Mouse (Mus musculus): ENCODE data around the gene Lca5l. TPM values are rescaled to one million over a fixed set of nuclear protein-coding genes. Genes with fewer than 3 reads are reported as not detected.
A peak's percentile ranks its signal among the peaks of the same experiment; 100 is the strongest.
"Not testable (repeated sequence)": the region's sequence is repeated elsewhere in the genome, so short reads cannot be mapped to it uniquely, and the experiment has no call there.

Lca5l gene
- total RNA-seq, 2 experiments from 2014 or later = 1.2 to 1.5 TPM

DNA sequence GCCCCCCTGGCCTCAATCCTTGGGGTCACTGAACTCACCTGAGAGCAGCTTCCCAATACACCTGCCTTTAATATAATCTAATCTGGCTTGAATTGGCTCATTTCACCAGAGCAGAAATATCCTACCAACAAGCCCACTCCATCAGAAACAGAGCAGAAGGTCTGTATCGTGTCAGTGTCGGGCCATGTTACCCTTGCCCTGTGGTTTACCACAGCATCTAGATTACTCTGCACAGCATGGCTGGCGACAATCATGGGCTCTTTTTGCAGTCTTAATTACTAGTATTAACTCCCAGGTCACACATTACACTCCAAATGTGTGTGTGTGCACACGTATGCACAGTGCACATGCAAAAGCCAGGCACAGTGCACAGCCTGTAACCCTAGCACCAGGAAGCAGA lies 23.2 kb downstream of the Lca5l start:
- DNase-seq = no peak

DNA sequence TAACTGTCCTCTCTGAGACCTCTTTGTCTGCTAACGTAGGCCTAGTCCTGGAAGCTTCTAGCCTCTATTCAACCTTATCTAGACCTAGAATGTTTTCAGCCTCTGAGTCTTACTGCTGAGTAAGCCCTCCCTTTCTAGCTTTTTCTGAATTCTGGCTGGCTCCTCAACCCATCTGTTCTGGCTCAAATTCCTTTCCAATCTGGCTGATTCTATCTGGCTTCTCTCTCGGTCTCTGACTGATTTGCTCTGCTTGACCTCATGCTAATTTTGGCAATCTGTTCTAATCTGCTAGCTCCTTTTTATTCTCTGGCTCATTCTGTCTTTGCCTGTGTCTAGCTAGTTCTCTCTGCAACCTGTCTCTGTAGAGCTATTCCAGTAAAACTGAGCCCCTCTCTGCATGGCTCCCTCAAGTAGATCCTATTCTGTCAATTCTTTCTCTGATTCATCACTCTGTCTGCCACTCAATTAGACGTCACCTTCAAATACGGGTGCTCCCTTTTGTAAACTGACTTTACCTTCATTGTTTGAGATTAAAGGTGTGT lies 26.3 kb downstream of the Lca5l start:
- DNase-seq = no peak

DNA sequence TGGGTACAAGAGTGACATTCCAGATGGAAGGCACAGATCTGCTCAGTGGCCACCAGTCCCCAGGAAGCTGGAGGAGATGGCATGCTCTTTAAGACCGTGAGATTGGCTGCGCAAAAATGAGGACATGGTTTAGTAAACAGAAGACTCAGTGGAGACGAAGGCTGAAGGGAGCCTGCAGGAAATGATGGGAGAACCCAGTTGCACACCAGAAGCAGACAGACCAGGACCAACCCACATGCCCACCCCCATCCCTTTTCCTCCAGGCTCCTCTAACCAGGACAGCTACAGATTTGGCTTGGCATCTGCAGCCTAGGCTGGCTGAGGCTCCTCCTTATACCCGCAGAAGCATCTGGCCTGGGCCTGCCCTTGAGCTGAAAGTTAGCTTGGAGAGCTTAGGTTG lies 30.7 kb downstream of the Lca5l start:
- DNase-seq = no peak

DNA sequence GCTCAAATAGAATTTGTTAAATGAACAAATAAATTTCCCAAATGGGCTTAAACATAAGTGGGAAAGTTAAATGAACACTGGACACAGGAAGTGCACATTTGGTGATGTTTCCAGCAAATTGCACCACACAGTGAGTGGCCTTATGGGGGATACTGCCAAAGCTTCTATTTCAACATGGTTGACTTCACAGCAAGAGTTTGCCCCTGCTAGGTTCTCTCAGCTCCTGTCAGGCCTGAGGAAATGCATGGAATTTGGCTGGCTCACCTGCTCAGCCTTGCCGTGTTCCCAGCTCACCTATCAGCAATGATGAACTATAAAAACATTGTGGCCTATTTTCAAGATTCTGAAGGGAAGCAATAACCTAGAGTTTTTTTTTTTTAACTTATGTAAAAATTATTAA lies 31.1 kb downstream of the Lca5l start:
- no peak for DNase-seq

DNA sequence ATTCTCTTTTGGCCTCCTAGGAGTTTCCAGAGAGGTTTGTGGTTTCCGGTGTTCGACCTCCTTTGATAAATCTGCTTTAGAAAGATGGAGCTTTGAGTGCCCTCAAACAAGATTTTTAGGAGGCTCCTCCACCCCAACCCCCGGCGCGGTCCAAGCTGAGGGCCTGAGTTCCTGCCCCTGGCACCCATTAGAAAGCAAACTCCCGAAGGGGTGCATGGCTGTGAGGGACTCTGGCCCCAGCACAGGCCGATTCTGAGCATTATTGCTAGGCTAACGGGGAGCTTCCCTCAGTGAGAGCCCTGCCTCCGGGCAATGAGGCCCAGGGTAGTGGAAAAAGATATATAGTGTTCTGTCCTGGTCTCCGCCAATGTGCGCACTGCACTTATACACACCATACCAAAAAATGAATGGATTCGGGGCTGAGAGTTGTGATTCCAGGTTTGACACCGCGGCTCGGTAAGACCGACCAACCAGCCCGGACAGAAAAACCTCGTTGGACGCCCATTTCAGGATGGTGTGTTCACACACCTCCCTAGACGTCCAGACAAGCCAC lies 32.2 kb downstream of the Lca5l start:
- DNase-seq = peak; percentile 34

DNA sequence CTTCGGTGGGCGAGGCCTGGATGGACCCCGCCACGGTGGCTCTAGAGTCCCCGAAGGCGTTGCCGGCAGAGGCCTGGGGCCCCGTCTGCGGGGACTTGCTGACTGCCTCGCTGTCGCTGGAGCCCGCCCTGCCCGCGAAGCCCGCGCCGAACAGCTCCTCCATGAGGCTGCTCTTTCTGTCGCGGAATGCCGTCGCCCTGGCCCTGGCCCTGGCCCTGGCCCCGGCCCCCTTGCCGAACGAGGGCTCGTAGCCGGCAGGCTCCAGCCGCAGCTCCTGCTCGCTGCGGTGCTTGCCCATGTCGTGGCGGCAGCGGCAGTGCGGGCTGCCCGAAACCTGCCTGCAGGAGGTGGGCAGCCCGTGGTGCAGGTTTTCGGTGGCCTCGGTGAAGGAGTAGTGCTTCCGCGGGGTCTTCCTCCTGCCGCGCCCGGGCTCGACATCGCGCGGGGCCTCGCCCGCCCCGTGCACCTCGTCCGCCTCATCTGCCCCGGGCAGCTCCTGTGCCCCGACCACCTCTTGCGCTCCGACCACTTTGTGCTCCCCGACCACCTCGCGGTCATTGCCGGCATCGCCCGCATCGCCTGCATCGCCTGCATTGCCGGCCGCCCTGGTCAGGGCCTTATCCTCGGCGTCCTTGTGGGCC lies 32.9 kb downstream of the Lca5l start:
- peak; percentile 71 for DNase-seq

DNA sequence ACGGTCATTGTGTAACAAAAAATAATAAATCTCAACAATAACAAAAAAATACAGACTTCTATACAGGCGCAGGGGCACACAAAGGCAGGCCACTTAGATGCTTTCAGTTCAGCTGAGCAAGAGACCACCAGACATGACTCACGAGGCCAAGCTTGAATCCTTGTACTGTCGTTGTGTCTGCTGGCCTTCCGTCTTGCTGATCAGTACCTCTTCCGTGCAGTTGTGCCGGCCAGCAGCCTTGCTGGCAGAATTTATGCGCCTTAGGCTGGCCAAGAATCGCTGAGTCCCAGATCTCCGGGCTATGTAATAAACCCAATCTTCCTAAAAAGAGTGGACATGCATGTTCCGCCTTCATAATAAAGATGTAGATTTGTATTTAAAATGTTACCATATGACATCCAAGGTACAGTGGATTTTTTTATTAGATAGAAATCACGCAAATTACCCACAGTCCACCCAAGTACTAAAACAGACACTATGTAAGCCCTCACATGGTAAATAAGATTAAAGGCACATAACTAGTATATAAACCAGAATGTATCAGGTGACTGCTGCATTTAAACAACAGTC lies 33.5 kb downstream of the Lca5l start:
- peak; percentile 27 for DNase-seq

DNA sequence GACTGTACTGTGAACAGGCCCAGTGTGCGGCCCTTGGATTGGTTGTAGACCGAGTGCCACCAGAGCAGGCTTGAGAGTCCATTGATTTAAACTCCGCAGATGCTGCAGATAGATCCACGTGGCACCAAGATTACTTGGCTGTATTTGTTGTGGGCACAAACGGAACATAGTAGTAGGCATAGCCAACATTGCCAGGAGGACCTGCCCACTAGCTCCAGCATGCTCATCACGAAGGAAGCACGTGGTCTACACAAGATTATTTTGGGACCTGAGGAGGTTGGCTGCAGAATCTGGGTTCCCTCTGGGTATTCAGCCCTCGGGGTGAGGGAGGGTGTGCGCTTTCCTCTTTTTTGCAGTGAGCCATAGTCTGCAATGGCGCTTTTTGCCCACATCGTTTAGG lies 34.9 kb downstream of the Lca5l start:
- DNase-seq = no peak

DNA sequence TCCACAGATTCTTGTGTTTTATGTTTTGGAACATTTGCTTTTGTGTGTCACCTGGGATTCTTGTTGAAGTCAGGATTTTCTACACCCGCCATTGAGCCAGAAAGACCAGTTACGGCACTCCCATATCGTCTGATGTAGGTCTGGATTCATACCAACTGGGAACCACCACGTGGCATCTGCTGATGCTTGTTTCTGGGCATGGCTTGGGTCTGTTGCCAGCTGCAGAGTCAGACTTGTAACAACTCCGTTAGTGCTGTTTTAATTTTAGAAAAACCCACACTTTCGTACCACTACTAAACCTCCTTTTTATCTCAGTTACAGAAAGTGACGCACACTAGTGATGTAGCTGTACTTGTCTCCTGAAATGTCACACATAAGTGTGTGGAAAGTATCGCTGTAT lies 36.1 kb downstream of the Lca5l start:
- no peak for DNase-seq

DNA sequence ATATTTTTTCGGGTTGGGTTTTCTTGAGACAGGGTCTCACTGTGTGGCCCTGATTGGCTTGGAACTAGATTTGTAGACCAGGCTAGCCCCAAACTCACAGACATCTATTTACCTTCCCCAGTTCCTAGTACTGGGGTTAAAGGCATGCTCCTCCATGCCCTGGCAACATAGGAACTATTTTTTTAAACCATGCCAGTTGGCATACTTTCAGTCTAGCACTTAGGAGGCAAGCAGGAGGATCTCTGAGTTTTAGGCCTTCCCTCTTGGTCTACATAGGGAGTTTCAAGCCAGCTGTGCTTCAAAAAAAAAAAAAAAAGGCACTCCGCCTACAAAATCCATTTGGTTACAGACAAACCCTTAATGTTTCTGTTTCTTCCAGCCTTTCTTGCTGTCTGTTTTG lies 37.6 kb downstream of the Lca5l start:
- DNase-seq = no peak

DNA sequence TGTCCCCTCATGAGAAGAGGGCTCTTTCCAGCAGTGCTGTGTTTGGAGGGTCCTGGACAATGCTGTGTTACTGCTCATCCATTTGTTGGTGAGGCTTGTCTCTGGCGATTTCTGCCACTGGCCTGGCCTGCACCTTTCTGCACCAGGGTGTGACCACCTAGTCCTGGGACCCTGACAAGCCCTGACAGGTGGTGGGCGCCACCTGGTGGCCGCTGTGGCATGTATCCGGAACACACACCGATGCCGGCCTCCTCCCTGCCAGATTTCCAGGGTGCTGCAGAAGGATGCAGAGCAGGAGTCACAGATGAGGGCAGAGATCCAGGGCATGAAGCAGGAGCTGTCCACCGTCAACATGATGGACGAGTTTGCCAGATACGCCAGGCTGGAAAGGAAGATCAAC lies 40.5 kb downstream of the Lca5l start:
- DNase-seq = peak; percentile 88

DNA sequence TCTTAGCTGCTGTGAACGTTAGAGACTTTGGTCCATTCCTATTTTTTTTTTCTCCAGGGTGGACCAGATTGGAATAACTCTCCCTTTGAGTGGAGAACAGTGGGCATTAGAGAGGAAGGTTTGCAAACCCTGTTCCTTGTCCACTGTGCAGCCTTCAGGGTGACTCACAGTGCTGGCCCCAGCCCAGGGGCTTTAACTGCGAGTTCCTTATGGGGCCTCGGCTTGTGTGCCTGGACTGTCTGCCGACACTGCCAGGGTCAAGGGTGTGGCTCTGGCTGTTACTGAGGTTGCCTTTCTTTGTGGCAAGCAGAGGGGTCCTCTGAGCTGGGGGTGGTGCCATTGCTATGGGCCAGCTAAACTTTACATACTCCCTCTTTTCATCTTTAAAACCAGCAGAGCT lies 41.1 kb downstream of the Lca5l start:
- DNase-seq = peak; percentile 59

DNA sequence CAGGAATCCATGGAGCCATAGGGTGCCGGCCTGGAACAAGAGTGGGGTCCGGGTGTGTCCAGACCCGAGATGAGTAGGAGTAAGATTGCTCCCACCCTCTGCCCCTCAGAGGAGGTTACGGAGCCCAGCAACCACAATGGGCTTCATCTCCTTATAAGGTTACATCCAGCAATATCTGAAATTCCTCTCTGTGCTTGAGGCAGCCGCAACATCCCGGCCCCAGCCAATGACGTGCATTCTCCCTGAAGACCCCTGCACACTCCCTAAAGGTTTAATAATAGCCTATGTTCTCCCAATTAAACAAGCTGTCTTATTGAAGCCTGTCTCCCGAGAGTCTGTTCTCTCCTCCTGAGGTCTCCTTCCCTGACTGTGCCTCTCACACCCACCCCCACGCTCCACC lies 42.8 kb downstream of the Lca5l start:
- no peak for DNase-seq

DNA sequence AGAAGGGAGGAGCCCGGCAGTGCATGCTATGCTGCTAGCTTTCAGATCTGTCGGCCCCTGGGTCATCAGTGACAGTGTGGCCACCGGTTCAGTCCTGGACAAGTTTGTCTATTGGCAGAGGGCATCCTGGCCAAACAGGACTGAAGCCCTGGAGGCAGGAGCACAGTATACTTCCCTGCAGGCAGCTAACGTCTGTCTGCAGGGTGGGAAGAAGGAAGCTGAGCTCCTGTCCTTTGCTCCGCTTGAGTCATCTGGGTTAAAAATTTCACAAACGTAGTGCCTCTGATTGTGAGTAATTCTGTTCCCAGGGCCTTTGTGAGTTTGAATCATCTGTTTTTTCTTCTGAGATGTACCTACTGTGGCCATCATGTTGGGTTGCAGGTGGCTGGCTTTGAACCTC lies 43.2 kb downstream of the Lca5l start:
- no peak for DNase-seq

DNA sequence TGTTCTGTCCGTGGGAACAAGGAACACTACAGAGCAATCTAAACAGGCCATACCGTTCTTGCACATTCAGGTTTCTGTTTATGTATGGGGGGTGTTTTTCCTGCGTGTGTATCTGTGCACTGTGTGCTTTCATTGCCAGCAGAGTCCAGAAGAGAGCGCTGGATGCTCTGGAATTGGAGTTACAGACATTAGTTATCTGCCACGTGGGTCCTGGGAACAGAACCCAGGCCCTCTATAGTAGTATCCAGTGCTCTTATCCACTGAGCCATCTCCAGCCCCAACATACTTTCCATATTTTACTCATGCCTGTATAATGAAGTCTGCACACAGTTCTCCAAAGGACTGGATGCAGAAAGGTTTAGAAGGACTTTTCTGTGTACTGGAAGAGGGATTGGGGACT lies 46.3 kb downstream of the Lca5l start:
- no peak for DNase-seq

DNA sequence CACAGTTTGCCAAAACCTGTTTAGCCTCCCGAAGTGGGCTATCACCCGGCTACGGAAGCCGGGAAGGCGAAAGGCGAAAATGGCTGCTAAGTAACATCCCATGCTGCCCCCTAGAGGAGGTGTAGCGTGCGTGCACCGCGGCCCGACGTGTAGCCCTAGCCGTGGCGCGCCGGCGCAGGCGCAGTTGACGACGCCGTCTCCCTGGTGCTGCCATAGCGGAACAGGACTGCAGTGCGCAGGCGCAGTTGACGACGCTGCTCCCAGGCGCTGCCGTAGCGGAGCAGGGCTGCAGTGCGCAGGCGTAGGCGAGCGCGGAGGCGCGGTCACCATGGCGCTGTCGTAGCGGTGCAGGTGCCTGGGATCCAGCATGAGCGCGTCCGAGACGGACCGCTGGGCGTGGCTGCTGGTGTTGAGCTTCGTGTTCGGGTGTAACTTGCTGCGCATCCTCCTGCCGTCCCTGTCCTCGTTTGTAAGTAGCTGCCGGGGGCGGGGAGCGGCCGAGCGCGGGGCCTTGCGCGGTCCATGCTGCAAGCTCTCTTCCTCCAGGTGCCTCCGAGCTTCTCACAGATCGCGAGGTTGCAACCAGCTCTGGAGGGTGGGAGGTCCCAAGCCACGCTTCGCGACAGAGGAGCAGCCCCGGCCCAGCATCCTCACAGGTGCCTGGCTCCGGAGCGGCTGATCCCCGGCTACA lies 46.8 kb downstream of the Lca5l start, which contains the start of gene Wrb:
Gene Wrb (plus strand): TSS at position 298 of the 691 bp plus-strand sequence.
- peak; percentile 100 for DNase-seq

DNA sequence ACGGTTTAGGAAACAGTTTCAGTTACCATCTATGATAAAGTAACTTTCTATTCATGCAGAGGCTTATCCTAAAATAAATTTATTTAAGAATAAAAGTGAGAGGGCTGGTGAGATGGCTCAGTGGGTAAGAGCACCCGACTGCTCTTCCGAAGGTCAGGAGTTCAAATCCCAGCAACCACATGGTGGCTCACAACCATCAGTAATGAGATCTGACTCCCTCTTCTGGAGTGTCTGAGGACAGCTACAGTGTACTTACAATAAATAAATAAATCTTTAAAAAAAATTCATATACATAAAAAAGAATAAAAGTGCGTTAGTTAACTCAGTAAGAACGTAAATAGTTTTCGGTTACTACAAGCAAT lies 47.3 kb downstream of the Lca5l start:
- not testable (repeated sequence) for DNase-seq

DNA sequence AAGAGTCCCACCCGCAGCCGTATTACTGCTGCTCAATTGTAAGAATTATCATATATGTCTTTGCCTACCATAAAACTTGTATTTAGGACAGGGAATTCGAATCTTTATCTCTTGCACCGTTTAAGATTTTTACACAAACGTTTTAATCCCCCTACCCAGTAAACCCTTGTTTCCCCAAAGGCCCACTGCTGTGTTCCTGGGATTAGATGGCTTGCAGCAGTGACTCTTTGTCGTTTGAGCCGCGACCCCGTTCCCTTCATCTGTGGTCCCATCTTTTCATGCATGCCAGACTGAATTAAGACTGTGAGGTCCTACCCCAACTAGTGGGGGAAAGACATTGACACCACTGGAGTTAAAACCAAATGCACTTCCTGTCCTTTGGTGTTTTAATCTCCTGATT lies 63.6 kb downstream of the Lca5l start:
- no peak for DNase-seq

DNA sequence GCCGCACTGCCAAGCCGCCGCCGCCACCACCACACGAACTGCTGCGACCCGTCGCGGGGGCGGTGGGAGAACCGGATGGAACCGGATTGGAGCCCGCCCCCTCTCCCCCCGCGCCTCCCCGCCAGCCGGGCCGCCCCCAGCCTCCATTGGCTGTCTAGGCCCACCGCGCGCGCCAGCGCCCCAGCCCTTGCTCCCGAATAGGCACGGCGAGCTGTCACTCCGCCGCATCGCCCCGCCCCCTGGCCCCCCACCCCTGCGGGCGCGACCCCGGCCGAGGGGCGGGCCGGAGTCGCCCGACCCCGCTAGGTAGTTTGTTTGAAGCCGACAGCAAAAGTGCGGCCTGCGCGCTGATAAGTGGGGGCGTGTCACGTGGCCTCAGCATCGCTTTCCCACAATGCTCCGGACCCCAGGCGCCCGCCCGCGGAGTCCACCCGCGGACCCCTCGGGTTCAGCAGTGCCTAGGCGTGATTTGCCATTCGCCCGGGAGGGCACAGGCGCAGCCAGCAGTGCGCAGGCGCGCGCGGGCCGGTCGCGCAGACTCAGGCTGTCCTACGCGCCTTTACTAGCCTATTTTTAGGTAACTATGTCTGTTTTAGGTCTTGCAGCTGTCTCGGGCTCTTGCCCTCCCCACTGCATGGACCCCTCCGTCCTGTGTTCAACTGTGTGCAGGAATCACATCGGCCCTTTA lies 64.3 kb downstream of the Lca5l start, which contains the start of gene Hmgn1:
Gene Hmgn1 (minus strand): TSS at position 73 of the 688 bp plus-strand sequence.
- DNase-seq = peak; percentile 99

DNA sequence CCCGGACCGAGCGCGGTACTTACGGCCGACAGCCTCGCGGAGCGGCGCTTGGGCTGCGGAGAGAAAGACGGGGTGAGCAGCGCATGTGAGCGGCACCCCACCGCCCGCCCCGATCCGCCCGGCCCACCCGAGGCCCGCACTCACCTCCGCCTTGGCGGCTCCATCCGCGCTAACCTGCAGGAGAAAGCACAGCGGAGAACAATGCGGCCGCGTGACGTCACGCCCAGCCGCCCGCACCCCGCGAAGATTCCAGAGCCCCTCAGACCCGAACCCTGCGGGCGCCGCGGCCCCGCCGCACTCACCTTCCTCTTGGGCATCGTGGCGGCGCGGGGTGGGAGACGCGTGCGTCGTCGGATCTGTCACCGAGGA lies 64.8 kb downstream of the Lca5l start:
- DNase-seq = no peak

DNA sequence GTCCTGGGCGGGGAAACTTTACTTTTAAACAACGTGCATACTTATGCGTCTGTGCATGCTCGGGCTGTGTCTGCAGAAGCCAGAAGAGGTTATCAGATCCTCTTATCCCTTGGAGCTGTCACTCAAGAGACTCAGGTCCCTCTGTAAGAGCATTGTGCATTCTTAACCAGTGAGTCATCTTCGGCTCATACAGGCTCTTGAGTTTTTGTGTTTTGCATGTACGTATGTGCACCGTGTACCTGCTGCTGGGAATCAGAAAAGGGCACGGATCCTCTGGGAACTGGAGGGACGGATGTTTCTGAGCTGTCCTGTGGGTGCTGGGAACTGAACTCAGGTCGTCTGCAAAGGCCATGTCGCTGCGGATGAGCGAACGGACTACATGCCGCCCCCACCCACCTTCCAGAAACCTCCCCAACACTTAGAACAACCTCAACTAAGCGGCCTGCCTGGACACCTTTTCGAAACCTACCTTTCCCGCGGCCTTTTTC lies 65.3 kb downstream of the Lca5l start:
- no peak for DNase-seq

DNA sequence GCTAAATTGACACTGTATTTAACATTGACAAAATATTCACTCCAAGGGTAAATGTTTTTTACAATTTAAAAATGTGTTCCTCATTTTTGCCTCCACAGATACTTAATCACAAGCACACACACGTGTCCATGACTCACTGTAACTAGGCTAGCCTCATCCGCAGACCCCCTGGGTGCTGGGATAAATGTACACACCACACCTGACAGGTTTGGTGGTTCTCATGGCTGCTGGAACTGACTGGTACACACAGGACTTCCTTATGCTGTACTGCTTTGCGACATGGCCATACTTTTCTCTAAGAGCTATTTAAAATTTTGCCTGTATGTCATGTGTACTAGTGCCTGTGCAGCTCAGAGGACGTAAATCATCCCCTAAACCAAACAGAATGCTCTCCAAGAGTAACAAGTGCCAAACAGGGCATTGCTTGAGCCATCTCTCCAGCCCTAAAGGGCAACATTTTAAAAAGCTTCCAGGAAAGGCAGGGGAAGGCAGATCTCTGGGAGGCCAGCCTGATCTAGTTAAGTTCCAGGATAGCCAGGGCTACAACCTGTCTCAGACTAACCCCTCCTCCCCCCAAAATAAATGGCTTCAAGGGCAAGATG lies 71.9 kb downstream of the Lca5l start:
- DNase-seq = no peak

All from gastrocnemius, postnatal 10 days (tissue).